Mouse (Mus musculus) lung, embryonic 14.5 days (tissue): Measurements from ENCODE around the gene Slc25a25. TPM values are rescaled to one million over a fixed set of nuclear protein-coding genes. Genes with fewer than 3 reads are reported as not detected.

Experiments used
- ATAC-seq: fragments of 200-750 bp; cut with Nextera tagmentation; 2 replicates; pipeline ENCODE4 v1.8.0; 2017; ENCODE audit warnings: mild to moderate bottlenecking, moderate TSS enrichment, moderate library complexity; ENCODE audit not compliant: insufficient read depth
- DNase-seq: peaks from one replicate; pipeline ENCODE4 v3.0.0-alpha.2; 2015
- H3K27ac ChIP-seq: fragments of 300-500 bp; sonication (generic); 2 replicates; pipeline ENCODE4 v1.5.1; 2014; ENCODE audit warnings: low read depth, mild to moderate bottlenecking, moderate library complexity
- H3K27me3 ChIP-seq: fragments of 300-500 bp; sonication (generic); 2 replicates; pipeline ENCODE4 v1.6.1; 2014; ENCODE audit warnings: low read length, control low read depth; ENCODE audit not compliant: insufficient read depth
- H3K36me3 ChIP-seq: fragments of 300-500 bp; sonication (generic); 2 replicates; pipeline ENCODE4 v1.6.1; 2014; ENCODE audit warnings: control low read depth; ENCODE audit not compliant: insufficient read depth
- H3K4me1 ChIP-seq: fragments of 300-500 bp; sonication (generic); 2 replicates; pipeline ENCODE4 v1.6.1; 2014; ENCODE audit warnings: antibody characterized with exemption, control low read depth; ENCODE audit not compliant: insufficient read depth
- H3K4me2 ChIP-seq: fragments of 300-500 bp; sonication (generic); 2 replicates; pipeline ENCODE4 v1.6.1; 2014; ENCODE audit warnings: mild to moderate bottlenecking
- H3K4me3 ChIP-seq: fragments of 300-500 bp; sonication (generic); 2 replicates; pipeline ENCODE4 v1.5.1; 2014; ENCODE audit warnings: low read depth, low read length
- H3K9ac ChIP-seq: fragments of 300-500 bp; sonication (generic); 2 replicates; pipeline ENCODE4 v1.6.1; 2014
- H3K9me3 ChIP-seq: fragments of 300-500 bp; sonication (generic); 2 replicates; pipeline ENCODE4 v1.6.1; 2016; ENCODE audit warnings: low read depth, low read length, control low read depth
- CTCF ChIP-seq: IDR thresholded peaks from 2 replicates; pipeline ENCODE4 v1.5.1; 2016; ENCODE audit warnings: antibody characterized with exemption, low read depth
- WGBS: fragments of 180-500 bp; shearing (Covaris S2); extraction: QIAGEN DNeasy Blood & Tissue Kit; methylation state at CpG from one replicate; pipeline ENCODE4 v1.1.7; 2014; 5-methylcytosine and 5-hydroxymethylcytosine counted together
- polyA plus RNA-seq: library from polyadenylated mRNA; unstranded; fragments of >200 nt; fragmentation: Nextera tagmentation; extraction: Ambion mirVana; gene quantifications from 2 replicates; pipeline ENCODE4 v1.2.1, GENCODE M21; 2014

The Slc25a25 gene
- polyA plus RNA-seq, 1 experiment from 2014 or later, result 19.5 TPM

GRCm38 (mm10) chr2:32376963-32377362, 74.3 kb downstream of the Slc25a25 start:
- ATAC-seq (no peak), DNase-seq (no peak)
- no peak overlapping the region for H3K9ac ChIP-seq
- H3K27ac ChIP-seq, result no peak overlapping the region
- 89% methylated on average over 10 of the region's 10 CpGs for WGBS
- H3K9me3 ChIP-seq, result no peaks in the 10 kb centered on the region
- no peak overlapping the region for H3K4me2 ChIP-seq
- no peaks in the 10 kb centered on the region for H3K4me1 ChIP-seq
- no peak for TF ChIP-seq CTCF
- no peak overlapping the region for H3K4me3 ChIP-seq
- no peaks in the 10 kb centered on the region for H3K27me3 ChIP-seq
- peaks cover 72% of the 10 kb centered on the region for H3K36me3 ChIP-seq

- H3K27me3 ChIP-seq, result no peaks in the 10 kb centered on the region
- no peak overlapping the region for H3K9ac ChIP-seq
- no peak overlapping the region for H3K27ac ChIP-seq
- no peaks in the 10 kb centered on the region for H3K4me1 ChIP-seq
- DNase-seq (no peak), ATAC-seq (no peak)
- H3K36me3 ChIP-seq, result peaks cover 87% of the 10 kb centered on the region
- no peaks in the 10 kb centered on the region for H3K9me3 ChIP-seq
- WGBS, result 85% methylated on average over 13 of the region's 13 CpGs
- no peak for TF ChIP-seq CTCF
- H3K4me3 ChIP-seq, result no peak overlapping the region
- no peak overlapping the region for H3K4me2 ChIP-seq
Observed at GRCm38 (mm10) chr2:32375317-32375940, 75.8 kb downstream of the Slc25a25 start.

GRCm38 (mm10) chr2:32374191-32374590, 77.1 kb downstream of the Slc25a25 start:
- peaks cover 92% of the 10 kb centered on the region for H3K36me3 ChIP-seq
- WGBS, result 90% methylated on average over 10 of the region's 10 CpGs
- H3K4me3 ChIP-seq, result no peak overlapping the region
- no peak for TF ChIP-seq CTCF
- DNase-seq (no peak), ATAC-seq (no peak)
- no peaks in the 10 kb centered on the region for H3K9me3 ChIP-seq
- H3K4me2 ChIP-seq, result no peak overlapping the region
- no peaks in the 10 kb centered on the region for H3K27me3 ChIP-seq
- no peaks in the 10 kb centered on the region for H3K4me1 ChIP-seq
- no peak overlapping the region for H3K9ac ChIP-seq
- no peak overlapping the region for H3K27ac ChIP-seq

GRCm38 (mm10) chr2:32367315-32367714, 83.9 kb downstream of the Slc25a25 start:
- H3K9ac ChIP-seq, result no peak overlapping the region
- H3K9me3 ChIP-seq, result no peaks in the 10 kb centered on the region
- H3K27ac ChIP-seq, result no peak overlapping the region
- DNase-seq (no peak), ATAC-seq (no peak)
- no peak overlapping the region for H3K4me3 ChIP-seq
- H3K4me2 ChIP-seq, result no peak overlapping the region
- WGBS, result 93% methylated on average over 5 of the region's 5 CpGs
- no peak for TF ChIP-seq CTCF
- no peaks in the 10 kb centered on the region; the same call in 1 of the 2 replicates for H3K4me1 ChIP-seq
- H3K36me3 ChIP-seq, result peaks cover 61% of the 10 kb centered on the region
- no peaks in the 10 kb centered on the region for H3K27me3 ChIP-seq

Other genes with a start within 250 kb of the Slc25a25 start
- gene Pomt1, start 214.9 kb downstream of the Slc25a25 start, polyA plus RNA-seq, result 19.4 and 21.6 TPM in 2 replicates
- 58.6 and 63.6 TPM in 2 replicates for gene Uck1, start 191.3 kb downstream of the Slc25a25 start, polyA plus RNA-seq
- gene Golga2, start 164.1 kb downstream of the Slc25a25 start, polyA plus RNA-seq, result 24.0 and 25.2 TPM in 2 replicates
- 205 and 220 TPM in 2 replicates for gene Swi5, start 163.4 kb downstream of the Slc25a25 start, polyA plus RNA-seq
- 46.1 and 51.9 TPM in 2 replicates for gene Ciz1, start 99.1 kb downstream of the Slc25a25 start, polyA plus RNA-seq
- 14.9 and 17.5 TPM in 2 replicates for gene Dnm1, start 98.1 kb downstream of the Slc25a25 start, polyA plus RNA-seq
- gene 1110008P14Rik, start 69.5 kb downstream of the Slc25a25 start, polyA plus RNA-seq, result 32.4 and 33.3 TPM in 2 replicates
- 1.6 TPM in 1 of 2 replicates, not detected in the other for gene Lcn2, start 63.2 kb downstream of the Slc25a25 start, polyA plus RNA-seq
- 28.0 and 28.2 TPM in 2 replicates for gene Ptges2, start 55.5 kb downstream of the Slc25a25 start, polyA plus RNA-seq
- 5.7 and 6.5 TPM in 2 replicates for gene Naif1, start 988 bp downstream of the Slc25a25 start, polyA plus RNA-seq
- 18.4 and 19.9 TPM in 2 replicates for gene Fam102a, start 83.9 kb upstream of the Slc25a25 start, polyA plus RNA-seq
- gene Dpm2, start 119.4 kb upstream of the Slc25a25 start, polyA plus RNA-seq, result 94.9 and 98.5 TPM in 2 replicates
- 0.50 and 0.70 TPM in 2 replicates for gene Pip5kl1, start 123.4 kb upstream of the Slc25a25 start, polyA plus RNA-seq
- 0.20 TPM in 1 of 2 replicates, not detected in the other for gene 9430097D07Rik, start 124.2 kb upstream of the Slc25a25 start, polyA plus RNA-seq
- gene St6galnac4, start 135.7 kb upstream of the Slc25a25 start, polyA plus RNA-seq, result 22.0 and 23.8 TPM in 2 replicates
- 8.3 and 11.1 TPM in 2 replicates for gene St6galnac6, start 148.3 kb upstream of the Slc25a25 start, polyA plus RNA-seq
- gene Ak1, start 170.3 kb upstream of the Slc25a25 start, polyA plus RNA-seq, result 34.3 and 35.8 TPM in 2 replicates
- 91.1 and 98.5 TPM in 2 replicates for gene Eng, start 195.2 kb upstream of the Slc25a25 start, polyA plus RNA-seq